Mouse (Mus musculus) natural killer cell, adult 2 months (primary cell): Measurements from ENCODE around the gene Nmnat3.

Experiments
- DNase-seq, 2 experiments: peaks; one replicate each; pipeline ENCODE4 v3.0.0; 2022; ENCODE audit warnings: low spot score in 2 of 2

The Nmnat3 gene

DNA sequence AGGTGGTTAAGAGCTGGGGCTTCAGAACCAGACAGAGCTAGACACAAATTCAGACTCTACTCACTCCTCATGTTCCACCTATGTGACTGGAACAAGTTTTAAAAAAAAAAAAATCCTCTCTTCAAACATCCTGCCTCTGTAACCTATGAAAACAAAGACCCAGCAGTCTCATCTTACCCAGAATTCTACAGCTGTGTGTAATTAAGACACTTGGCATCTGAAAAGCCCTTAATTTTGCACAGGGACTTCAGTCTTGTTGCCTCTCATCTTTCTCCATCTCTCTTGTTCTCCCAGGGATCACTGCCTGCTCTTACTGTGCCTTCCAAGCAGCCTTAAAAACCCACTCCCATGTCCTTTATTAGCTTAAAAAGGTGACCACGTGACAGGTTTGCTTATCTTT lies 133.4 kb downstream of the Nmnat3 start:
- DNase-seq, result no peak

DNA sequence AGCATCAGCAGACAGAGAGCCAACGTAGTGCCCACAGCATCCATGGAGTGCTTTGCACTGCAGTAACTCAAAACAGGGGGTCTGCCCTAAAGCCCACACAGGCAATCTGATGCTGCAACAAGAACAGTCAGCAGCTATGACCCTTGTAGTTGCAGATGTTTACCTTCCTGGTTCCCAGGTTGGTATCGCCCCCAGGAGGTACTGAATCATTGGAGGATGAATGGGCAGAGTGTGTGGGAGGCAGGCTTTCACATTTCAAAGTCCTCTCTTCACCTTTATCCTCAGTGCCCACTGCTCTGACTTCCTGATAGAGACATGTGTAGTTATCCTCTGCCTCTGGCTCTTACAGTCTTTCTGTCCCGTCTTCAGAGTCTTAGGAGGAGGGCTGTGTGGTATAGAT lies 134.7 kb downstream of the Nmnat3 start:
- no peak for DNase-seq

DNA sequence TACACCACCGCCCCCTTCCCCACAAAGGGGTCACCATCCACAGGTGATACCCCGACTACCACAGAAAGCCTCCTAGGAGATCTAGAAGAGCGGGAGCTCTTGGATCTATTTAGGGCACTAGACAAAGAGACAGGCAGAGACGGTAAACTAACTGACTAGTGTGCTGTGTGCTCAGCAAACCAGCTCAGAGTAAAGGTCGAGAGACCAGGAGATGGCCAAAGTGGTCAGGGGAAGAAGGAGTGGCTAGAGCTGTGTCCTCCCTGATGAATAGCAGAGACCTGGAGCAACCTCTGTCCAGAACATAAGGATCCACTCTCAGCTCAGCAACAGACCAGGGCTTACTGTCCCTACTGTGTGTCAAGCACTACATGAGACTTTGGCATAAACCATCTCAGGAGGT lies 135.4 kb downstream of the Nmnat3 start, which contains the start of gene Rbp1:
TSS of gene Rbp1 (plus strand) at position 306 of the 400 bp plus-strand sequence.
- no peak for DNase-seq

DNA sequence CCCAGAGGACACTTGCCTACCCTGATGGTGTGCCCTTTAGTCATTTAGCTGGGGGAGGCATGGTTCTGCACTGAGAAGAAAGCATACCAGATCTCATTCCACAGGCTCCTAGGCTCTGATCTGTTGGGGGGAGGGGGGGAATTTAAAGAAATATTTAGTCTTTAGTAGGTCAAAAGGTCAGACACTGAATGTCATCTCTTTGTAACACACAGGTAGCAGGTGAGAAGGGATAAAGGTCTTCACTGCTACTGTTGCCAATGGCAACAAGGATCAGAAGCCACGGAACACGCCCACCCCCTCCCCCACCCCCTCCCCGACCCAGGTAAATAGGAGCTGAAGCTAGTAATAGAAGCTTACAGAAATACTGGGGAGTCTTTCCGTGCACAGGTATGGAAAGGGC lies 136.5 kb downstream of the Nmnat3 start:
- no peak for DNase-seq

DNA sequence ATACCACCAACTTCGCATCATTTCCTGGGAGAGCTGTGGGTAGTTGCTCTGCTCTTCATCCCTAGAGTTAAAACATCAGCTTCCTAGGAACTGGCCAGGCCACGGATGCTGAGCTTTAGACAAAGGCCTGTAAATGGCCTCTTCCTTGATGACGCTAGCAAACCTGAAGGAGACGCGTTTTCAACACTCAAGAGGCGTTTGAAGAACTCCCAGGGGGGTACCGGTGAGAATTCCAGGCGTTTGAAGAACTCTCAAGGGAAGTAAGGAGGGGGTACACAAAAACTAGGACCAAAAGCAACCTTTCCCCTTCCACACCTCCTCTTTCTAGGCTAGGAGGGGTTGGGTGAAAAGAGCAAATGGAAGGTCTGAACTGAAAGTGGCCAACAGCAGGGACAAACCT lies 137.1 kb downstream of the Nmnat3 start:
- DNase-seq, result no peak

DNA sequence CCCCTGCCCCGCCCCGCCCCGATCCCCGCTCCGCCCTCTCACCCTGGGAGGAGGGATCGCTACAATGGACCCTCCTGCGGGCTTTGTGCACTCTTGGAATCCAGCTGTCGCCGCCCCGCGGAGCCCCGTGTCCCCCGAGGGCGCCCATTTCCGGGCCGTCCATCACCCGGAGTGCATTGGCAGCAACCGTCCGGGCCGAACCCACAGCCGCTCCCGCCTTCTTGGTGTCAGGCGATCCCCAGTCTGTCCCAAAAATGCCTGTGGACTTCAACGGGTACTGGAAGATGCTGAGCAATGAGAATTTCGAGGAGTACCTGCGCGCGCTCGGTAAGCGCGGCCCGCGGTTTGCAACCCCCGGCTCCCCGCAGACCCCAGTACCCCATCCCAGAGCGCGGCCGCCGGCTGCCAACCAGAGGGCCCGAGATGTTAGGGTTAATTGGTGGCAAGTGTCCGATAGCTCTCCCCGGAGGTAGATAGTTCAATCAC lies 137.5 kb downstream of the Nmnat3 start:
- DNase-seq, result no peak

DNA sequence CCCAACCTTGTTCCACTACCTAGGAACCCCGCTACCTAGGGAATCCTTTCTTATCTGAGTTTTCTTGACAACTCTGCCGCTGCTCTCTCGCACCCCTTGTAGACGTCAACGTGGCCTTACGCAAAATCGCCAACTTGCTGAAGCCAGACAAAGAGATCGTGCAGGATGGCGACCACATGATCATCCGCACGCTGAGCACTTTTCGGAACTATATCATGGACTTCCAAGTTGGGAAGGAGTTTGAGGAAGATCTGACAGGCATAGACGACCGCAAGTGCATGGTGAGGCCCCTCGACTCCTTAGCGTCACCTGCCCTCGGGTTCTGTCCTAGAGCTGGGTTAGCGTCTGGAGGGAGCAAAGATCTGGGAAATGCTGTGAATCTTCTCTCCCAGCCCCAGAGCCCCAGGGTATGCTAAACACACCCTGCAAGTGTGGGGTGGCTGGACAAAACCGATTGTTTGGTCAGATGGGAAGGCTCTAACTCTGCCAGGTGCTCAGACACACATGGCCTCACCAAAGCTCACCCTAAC lies 138.2 kb downstream of the Nmnat3 start:
- DNase-seq, result no peak

DNA sequence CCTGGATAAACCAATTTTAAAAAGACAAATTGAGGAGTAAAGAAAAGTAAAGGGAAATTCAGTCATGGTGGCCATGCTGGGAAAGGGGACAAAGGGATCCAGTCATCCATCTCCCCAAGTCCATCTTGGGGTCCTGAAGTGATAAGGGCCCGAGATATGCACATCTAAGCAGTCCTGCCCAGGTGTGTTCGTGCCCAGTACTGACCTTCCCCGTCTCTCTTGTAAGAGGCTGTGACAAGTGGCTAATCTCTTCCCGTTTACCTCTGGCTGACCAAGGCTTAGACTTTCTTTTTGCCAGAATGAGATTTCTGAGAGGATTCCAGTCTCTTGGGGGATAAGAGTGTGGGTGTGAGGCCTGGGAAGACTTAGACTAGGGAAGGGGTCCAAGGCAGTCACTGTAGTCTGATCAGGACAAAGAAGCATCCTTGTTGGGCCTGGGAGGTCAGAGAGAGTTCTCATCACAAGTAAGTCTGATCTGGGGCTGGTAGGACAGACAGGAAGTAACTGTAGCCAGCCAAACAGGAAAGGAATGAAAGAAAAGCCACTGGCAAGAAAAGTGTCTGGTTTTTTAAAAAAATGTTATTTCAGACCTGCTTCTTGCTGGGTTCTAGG lies 140.8 kb downstream of the Nmnat3 start:
- DNase-seq, result no peak

DNA sequence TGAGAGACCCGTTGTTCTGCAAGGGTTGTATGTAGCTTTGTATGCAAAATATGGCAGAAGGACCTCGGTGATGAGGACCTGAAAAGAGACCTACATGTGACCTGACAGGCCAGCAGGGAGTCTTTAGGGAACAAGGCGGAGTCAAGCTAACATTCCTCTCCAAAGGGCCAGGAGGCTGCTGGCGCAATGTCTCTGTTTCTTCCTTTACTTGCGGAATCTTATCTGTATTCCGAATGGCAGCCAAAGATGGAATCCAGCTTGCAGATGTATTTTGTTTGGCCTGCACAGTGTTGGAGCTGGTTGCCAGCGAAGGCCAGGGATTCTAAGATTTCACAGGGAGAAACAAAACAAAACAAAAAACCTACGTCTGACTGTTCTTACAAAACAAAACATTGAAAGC lies 141.5 kb downstream of the Nmnat3 start:
- DNase-seq, result no peak

DNA sequence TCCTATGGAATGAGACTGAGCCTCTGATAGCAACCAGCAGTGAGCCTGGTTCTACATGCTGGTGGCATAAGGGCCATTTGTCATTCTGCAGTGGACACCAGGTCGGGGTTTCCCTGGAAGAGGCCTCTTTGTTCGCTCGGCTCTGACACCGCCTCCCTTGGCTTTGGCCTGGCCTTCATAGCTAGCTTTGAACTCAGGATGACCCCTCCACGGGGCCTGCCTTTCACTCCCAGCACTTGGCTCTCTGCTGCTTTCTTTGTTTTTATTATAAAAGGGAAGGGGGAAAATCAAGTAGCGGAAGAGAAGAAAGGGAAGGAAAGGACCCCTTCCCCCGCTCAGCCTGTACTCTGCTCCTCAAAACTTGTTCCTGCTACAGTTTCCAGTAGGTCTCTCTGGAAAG lies 142.6 kb downstream of the Nmnat3 start:
- no peak for DNase-seq

DNA sequence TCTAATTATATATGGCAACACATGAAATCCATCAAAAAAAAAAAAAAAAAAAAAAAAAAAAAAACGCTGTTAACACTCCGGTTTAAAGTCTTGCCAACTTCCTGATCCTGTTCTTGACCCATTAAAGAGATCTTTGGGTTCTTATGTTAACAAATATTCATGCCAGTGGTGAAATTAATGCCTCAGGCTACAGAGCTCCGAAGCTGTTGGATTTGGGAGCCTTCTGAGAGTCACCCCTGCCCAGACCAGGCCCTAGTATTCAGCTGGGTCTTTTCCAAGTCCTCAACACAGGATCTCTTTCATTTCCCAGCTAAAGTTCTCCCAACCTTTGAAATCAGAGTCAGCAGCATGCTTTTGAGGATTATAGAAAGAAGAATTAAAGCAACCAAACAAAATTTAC lies 143.3 kb downstream of the Nmnat3 start:
- no peak for DNase-seq

DNA sequence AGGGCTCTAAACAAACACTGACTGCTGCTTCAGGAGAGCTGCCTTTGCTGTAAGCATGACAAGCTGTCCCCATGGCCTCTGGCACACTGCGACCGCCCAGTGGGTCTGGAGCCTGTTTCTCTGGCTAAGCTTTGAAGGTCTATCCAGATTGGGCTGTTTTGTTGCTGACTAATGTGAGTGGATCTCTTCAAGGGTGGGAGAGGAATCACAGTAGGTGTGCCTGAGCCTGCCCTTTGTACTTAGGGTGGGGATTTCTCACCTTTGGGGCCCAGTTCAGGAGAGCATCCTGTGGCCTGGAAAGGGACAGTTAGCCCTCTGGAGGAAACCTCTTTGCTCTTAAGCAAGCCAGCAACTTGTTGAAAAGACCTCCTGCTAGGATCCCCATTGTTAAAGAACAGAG lies 145.8 kb downstream of the Nmnat3 start:
- no peak for DNase-seq

DNA sequence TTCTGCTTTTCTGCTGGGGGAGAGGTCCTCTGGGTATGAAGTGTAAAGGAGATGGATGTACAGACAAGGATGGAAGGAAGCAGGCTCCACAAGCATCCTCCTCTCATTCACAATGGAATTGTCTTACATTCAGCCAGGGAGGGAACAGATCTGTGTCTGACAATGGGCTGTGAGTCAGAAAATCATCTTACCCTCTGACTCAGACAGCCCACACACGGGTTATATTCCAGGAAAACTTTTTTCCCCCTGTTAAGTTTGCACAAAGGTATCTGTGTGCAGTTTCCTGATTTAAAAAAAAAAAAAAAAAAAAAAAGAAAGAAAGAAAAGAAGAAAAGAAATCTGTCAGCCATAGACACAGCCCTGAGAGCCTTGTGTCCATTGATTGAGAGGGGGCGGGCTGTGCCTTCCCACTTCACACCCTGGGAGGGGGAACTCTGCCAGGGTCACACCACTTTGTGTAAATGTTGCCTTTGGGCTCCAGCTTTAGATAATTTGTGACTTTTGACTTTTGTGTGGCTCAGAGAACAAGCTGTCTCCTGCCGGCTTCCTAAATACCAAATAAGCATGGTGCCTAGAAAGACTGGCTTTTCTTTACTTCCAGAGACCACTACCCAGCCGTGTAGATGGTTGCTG lies 146.8 kb downstream of the Nmnat3 start:
- no peak for DNase-seq

DNA sequence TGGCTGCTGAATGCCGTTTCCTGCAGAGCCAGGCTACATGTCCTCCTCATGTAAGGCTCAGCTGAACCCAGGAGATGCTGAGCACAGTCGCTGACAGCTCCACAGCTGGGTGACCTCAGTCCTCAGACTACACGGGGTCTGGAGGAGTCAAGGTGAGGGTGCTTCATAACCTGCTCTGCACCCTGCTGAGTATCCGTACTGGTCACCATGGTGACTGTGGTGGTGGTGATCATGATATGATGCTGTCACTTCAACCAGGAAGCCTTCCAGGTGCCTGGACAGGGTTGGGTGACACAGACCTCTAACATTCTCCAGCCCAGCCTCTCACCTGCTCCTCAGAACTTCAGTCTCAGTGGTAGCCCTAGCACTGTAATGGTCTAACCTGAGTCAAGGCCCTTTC lies 150.6 kb downstream of the Nmnat3 start:
- no peak for DNase-seq

DNA sequence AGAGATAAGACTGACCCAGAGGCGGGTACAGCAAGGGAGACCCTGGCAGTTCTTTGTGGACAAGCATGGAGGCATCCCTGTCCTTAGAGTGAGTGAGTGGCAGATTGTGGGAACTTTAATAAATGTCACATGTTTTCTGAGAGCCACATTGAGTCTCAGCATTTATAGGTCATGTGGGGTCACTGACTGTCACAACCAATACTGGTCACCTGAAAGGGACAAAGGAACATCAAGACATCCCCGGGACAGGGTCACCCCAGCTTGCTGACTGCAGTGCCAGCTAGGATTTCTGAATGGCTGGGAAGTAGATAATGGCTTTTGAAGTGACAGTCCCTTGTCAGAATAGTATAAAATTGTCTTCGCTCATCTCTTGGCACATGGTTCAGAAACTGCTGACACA lies 151.9 kb downstream of the Nmnat3 start:
- no peak for DNase-seq

DNA sequence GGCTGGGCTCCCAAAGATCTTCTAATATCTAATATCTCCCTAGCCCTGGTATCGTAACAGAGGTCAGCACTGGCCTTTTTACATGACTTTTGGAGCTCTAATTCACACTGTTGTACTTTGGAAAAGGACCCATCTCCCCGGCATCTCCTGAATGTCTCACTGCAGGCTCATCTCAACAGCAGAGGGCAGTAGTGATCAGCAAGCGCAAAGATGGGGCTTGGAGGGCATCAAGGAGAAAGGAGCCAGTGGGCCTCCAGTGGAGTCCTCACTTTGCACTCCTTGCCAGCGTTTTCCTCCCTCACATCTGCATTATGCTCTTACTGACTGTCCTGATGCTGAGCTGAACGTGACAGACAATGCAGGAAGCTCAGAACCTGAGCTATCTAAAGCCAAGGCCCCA lies 155.4 kb downstream of the Nmnat3 start:
- DNase-seq, result no peak

DNA sequence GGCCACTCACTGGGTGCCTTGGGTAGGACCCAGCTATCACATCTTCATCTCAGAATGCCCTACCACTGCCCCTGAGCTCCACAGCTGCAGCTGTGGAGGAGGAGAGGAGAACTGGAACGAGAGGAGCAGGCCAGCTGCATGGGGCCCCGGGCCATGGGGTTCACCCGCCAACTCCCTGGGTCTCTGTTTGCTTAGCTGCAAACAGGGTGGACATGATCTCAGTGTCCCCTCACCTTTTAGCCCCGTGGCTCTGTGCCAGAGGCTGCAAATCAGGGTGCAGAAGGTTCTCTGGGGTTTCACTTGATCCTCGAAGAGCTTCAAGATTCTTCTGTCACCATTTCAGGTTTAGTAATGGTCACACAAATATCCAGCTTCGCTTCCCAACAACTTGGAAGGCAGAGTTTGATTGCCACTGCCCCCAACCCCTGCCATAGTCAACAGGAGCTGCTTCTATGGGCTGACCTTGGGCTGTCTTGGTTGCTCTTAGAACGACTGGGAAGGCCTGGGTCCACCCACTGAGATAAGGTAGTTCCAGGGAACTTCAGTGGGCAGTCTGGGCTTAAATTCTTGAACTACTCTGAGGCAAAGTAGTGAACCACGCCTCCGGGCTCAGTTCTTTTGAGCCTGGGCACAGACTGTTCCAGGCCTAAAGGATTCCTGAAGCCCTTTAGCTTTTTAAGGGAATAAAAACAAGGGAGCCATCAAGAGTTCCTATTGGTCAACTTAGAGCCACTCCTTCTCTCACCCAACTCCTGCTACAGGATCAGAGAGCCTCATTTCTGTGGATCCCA lies 158.3 kb downstream of the Nmnat3 start:
- DNase-seq, result no peak

DNA sequence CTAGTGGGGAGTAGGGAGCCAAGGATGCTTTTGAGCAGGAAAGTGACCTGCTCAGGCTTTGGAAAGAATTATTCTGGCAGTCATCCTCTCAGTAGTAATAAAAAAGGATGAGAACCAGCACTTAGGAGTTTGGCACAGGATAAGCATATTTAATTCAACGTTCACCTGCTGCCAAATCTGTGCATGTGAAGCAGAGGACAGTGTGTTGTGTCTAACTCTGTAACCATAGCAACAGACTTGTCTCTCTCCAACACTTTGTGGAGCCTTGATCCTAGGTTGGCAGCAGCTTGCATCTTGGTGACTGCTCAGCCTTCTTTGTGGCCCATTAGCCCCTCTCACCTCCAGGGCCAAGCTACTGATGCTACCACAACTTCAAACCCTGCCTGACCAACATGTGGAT lies 163.7 kb downstream of the Nmnat3 start:
- no peak for DNase-seq

DNA sequence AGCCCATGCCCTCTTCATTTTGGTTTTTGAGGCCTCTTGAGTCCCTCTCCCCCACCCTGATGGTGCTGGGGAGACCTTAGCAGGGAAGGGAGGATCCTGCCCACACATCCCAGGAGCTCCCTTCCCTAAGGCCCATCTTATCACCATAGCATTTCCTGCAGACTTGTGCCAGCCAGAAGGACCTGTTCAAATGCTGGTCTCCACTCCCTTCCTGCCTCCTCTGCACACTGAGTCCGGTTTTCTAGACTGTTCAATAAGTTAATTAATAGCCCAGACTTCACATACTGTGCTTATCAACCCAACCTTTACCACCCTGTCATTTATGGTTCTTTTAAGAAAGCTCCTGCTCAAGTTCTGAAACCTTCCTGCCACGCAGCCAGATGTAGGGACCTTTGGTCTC lies 179.5 kb downstream of the Nmnat3 start:
- DNase-seq, result no peak
